Mouse (Mus musculus) CH12.LX (cell line): ENCODE measurements at regions not wholly inside any gene's neighbourhood (a gene's known extent, or its start where the extent isn't known, plus 50 kb on each side); places are given as distances from the start of the nearest gene placed in this dataset.

Source experiments
- DNase-seq: peaks from one replicate; pipeline ENCODE4 v3.0.0-alpha.2; 2013; ENCODE audit errors: extremely low read depth
- H3K27ac ChIP-seq: 2 replicates; pipeline ENCODE4 v1.5.1; 2012; ENCODE audit warnings: low read depth, mild to moderate bottlenecking, control low read depth, moderate library complexity; ENCODE audit not compliant: insufficient read depth
- H3K27me3 ChIP-seq: replicated peaks from 2 replicates; pipeline ENCODE3; 2012; ENCODE audit warnings: inconsistent platforms
- H3K36me3 ChIP-seq, 2 experiments: replicated peaks in 1 of 2; 2 replicates each; pipeline versions ENCODE3 to v1.6.1; 2012; ENCODE audit warnings: inconsistent platforms in 1 of 2, low read length in 1 of 2, mild to moderate bottlenecking in 1 of 2, mixed read lengths in 1 of 2, moderate library complexity in 1 of 2; ENCODE audit not compliant: control insufficient read depth in 1 of 2, insufficient read depth in 1 of 2
- H3K4me1 ChIP-seq, 2 experiments: 2 replicates each; pipeline ENCODE4 v1.6.1; 2012; ENCODE audit warnings: inconsistent platforms in 1 of 2, moderate library complexity in 1 of 2; ENCODE audit not compliant: insufficient read depth in 2 of 2, control insufficient read depth in 1 of 2
- H3K4me2 ChIP-seq: 2 replicates; pipeline ENCODE4 v1.6.1; 2012; ENCODE audit warnings: low read depth, mild to moderate bottlenecking, control low read depth; ENCODE audit not compliant: poor library complexity, insufficient read depth, severe bottlenecking
- H3K4me3 ChIP-seq, 3 experiments: fragments of 150-350 bp in 1 of 3; sonication (generic) in 1 of 3; replicated peaks in 1 of 3; 2 replicates each; pipeline versions ENCODE3 to v1.5.1; 2011 to 2012; ENCODE audit warnings: low read depth in 2 of 3, low read length in 2 of 3, mild to moderate bottlenecking in 2 of 3, moderate library complexity in 2 of 3, control low read depth in 1 of 3, improper control_type of control experiment in 1 of 3, inconsistent platforms in 1 of 3, mixed read lengths in 1 of 3; ENCODE audit not compliant: poor library complexity in 1 of 3
- H3K79me2 ChIP-seq: replicated peaks from 2 replicates; pipeline ENCODE4 v1.6.1; 2012; ENCODE audit warnings: mild to moderate bottlenecking, moderate library complexity; ENCODE audit not compliant: control insufficient read depth, poor library complexity, insufficient read depth, severe bottlenecking; ENCODE audit errors: extremely low read depth
- H3K9ac ChIP-seq: 2 replicates; pipeline ENCODE4 v1.6.1; 2012; ENCODE audit warnings: low read depth, mild to moderate bottlenecking, control low read depth, moderate library complexity; ENCODE audit not compliant: insufficient read depth
- H3K9me3 ChIP-seq: replicated peaks from 2 replicates; pipeline ENCODE3; 2012; ENCODE audit warnings: low read length, inconsistent platforms, mixed read lengths
- BHLHE40 ChIP-seq: IDR thresholded peaks from 2 replicates; pipeline ENCODE4 v1.6.1; 2011; ENCODE audit warnings: mild to moderate bottlenecking, low read depth, low read length, improper control_type of control experiment
- CHD1 ChIP-seq: IDR thresholded peaks from 2 replicates; pipeline ENCODE4 v1.6.1; 2012; ENCODE audit warnings: low read depth, low read length, improper control_type of control experiment, inconsistent platforms
- CTCF ChIP-seq, 2 experiments: IDR thresholded peaks in 1 of 2; conservative IDR thresholded peaks in 1 of 2; 2 replicates each; pipeline ENCODE4 v1.5.1; 2011 to 2012; ENCODE audit warnings: low read depth in 2 of 2, low read length in 2 of 2, improper control_type of control experiment in 1 of 2, inconsistent platforms in 1 of 2, mild to moderate bottlenecking in 1 of 2, moderate library complexity in 1 of 2
- EP300 ChIP-seq: IDR thresholded peaks from 2 replicates; pipeline ENCODE4 v1.6.1; 2011; ENCODE audit warnings: low read length, improper control_type of control experiment
- HCFC1 ChIP-seq: IDR thresholded peaks from 2 replicates; pipeline ENCODE4 v1.6.1; 2012; ENCODE audit warnings: low read depth, mild to moderate bottlenecking, inconsistent platforms, low read length, improper control_type of control experiment
- IRF4 ChIP-seq: IDR thresholded peaks from 2 replicates; pipeline ENCODE4 v1.6.1; 2014; ENCODE audit warnings: low read depth, mild to moderate bottlenecking, inconsistent platforms, low read length, improper control_type of control experiment
- JUND ChIP-seq: conservative IDR thresholded peaks from 2 replicates; pipeline ENCODE4 v1.6.1; 2011; ENCODE audit warnings: low read depth, low read length, improper control_type of control experiment
- MXI1 ChIP-seq: IDR thresholded peaks from 2 replicates; pipeline ENCODE4 v1.6.1; 2011; ENCODE audit warnings: mild to moderate bottlenecking, low read depth, low read length, improper control_type of control experiment
- SIN3A ChIP-seq: IDR thresholded peaks from 2 replicates; pipeline ENCODE4 v1.6.1; 2012; ENCODE audit warnings: low read length, improper control_type of control experiment, inconsistent platforms
- TCF12 ChIP-seq: IDR thresholded peaks from 2 replicates; pipeline ENCODE4 v1.6.1; 2014; ENCODE audit warnings: low read depth, mild to moderate bottlenecking, inconsistent platforms, low read length, improper control_type of control experiment
- UBTF ChIP-seq: IDR thresholded peaks from 2 replicates; pipeline ENCODE4 v1.6.1; 2012; ENCODE audit warnings: low read depth, mild to moderate bottlenecking, inconsistent platforms, low read length, improper control_type of control experiment, moderate library complexity
- USF2 ChIP-seq: conservative IDR thresholded peaks from 2 replicates; pipeline ENCODE4 v1.6.1; 2011; ENCODE audit warnings: low read depth, low read length, improper control_type of control experiment
- ZC3H11A ChIP-seq: IDR thresholded peaks from 2 replicates; pipeline ENCODE4 v1.6.1; 2012; ENCODE audit warnings: low read depth, mild to moderate bottlenecking, inconsistent platforms, low read length, improper control_type of control experiment
- ZMIZ1 ChIP-seq: IDR thresholded peaks from 2 replicates; pipeline ENCODE4 v1.6.1; 2012; ENCODE audit warnings: low read depth, mild to moderate bottlenecking, inconsistent platforms, low read length, improper control_type of control experiment
- ZNF384 ChIP-seq: IDR thresholded peaks from 2 replicates; pipeline ENCODE4 v1.6.1; 2012; ENCODE audit warnings: low read depth, low read length, improper control_type of control experiment, inconsistent platforms
- dilution Hi-C: fragments of 300-500 bp; cut with MboI; formaldehyde crosslinking; loops from 2 replicates; pipeline ENCODE4 v1.14.3; 2020; ENCODE audit warnings: low sequenced_read_pairs; ENCODE audit not compliant: extremely low pct_unique_long_range_greater_than_20kb, extremely low pct_ligation_motif_present
- in situ Hi-C: fragments of 300-500 bp; cut with MboI; formaldehyde crosslinking; loops from 3 replicates; pipeline ENCODE4 v1.14.3; 2019; ENCODE audit warnings: low sequenced_read_pairs, low pct_ligation_motif_present, low pct_unique_long_range_greater_than_20kb, mixed read lengths

DNA sequence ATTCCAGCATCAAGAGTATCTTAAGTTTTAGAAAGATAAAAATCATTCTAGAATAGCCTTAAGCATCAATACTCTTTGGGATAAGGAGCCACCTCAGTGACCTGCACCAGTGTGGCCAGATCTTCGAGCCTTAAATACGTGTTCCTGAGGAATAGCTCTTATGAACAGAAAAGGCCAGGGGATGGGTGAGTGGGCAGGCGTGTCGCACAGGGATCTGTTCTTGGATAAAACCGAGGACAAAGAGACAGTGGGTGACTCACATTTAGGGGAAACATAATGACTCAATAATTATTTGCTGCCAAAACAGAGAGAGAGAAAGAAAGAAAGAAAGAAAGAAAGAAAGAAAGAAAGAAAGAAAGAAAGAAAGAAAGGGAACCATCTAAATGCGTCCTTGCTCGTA is 200.4 kb downstream of the Slc30a10 start:
- TF ChIP-seq CTCF (conservative IDR thresholded peaks at IDR 0.05 in 1 of 2, IDR thresholded peaks at IDR 0.05 in 1 of 2; ENCODE audit: low read depth in 2 of 2, low read length in 2 of 2) = no peak
- in situ Hi-C loops = no loop called here

DNA sequence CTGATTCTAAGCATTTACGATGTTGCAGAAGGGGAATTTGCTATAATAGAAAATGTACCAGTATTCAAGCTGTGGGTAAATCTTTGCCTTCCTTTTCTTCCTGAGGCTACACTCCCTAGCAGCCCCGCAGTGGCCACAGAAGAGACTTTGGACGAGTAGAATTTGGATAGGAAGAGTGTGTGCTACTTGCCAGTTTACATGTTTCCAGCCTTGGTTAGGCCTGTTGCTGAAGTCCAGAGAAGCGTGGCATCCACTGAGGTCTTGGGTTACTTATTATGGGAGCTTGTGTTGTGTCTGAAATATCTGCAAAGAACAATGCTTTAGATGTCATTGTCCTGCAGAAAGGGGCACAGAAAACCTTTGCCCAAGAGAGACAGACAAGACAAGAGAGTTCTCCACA is 200.8 kb downstream of the Slc30a10 start:
- no peak overlapping the region for H3K9ac ChIP-seq
- TF ChIP-seq ZC3H11A (no peak), JUND (no peak), UBTF (no peak), ZMIZ1 (no peak), MXI1 (no peak), USF2 (no peak), SIN3A (no peak), HCFC1 (no peak), BHLHE40 (no peak), CHD1 (no peak), ZNF384 (no peak), TCF12 (no peak), IRF4 (no peak)
- dilution Hi-C loops (no loop called here), in situ Hi-C loops (no loop called here)
- no peaks in the 10 kb centered on the region for H3K4me1 ChIP-seq
- DNase-seq = no peak
- no peaks in the 10 kb centered on the region for H3K36me3 ChIP-seq
- no peak overlapping the region for H3K27ac ChIP-seq
- H3K4me3 ChIP-seq = no peak overlapping the region
- H3K79me2 ChIP-seq = no peaks in the 10 kb centered on the region
- no peaks in the 10 kb centered on the region for H3K27me3 ChIP-seq
- H3K9me3 ChIP-seq = peaks cover 23% of the 10 kb centered on the region
- H3K4me2 ChIP-seq = no peak overlapping the region

More for the DNA sequence above, 200.4 kb downstream of the Slc30a10 start:
- no peaks in the 10 kb centered on the region for H3K27me3 ChIP-seq
- H3K9ac ChIP-seq = no peak overlapping the region
- no peak overlapping the region for H3K4me3 ChIP-seq
- H3K9me3 ChIP-seq = peaks cover 23% of the 10 kb centered on the region
- DNase-seq = no peak
- H3K79me2 ChIP-seq = no peaks in the 10 kb centered on the region
- H3K4me1 ChIP-seq = no peaks in the 10 kb centered on the region
- no peak overlapping the region for H3K4me2 ChIP-seq
- no peak overlapping the region for H3K27ac ChIP-seq
- H3K36me3 ChIP-seq = no peaks in the 10 kb centered on the region
- dilution Hi-C loops = no loop called here

- DNase-seq = no peak
- in situ Hi-C loops (no loop called here), dilution Hi-C loops (no loop called here)
- H3K4me1 ChIP-seq = no peaks in the 10 kb centered on the region
- H3K4me2 ChIP-seq = no peak overlapping the region
- H3K27me3 ChIP-seq = no peaks in the 10 kb centered on the region
- peaks cover 22% of the 10 kb centered on the region for H3K9me3 ChIP-seq
- no peaks in the 10 kb centered on the region for H3K79me2 ChIP-seq
- H3K27ac ChIP-seq = no peak overlapping the region
- no peak for TF ChIP-seq EP300
- H3K9ac ChIP-seq = no peak overlapping the region
- H3K36me3 ChIP-seq = no peaks in the 10 kb centered on the region
- no peak overlapping the region for H3K4me3 ChIP-seq
Observed at GRCm38 (mm10) chr1:185657286-185657685, 202.6 kb downstream of the Slc30a10 start.
